Mouse (Mus musculus) kidney, embryonic 15.5 days (tissue): ENCODE measurements around the gene Ebf1. TPM values are rescaled to one million over a fixed set of nuclear protein-coding genes. Genes with fewer than 3 reads are reported as not detected.
A peak's percentile ranks its signal among the peaks of the same experiment; 100 is the strongest.

Experiments used
- ATAC-seq: fragments of 200-750 bp; cut with Nextera tagmentation; replicated peaks from 2 replicates; pipeline ENCODE4 v1.8.0; 2017; ENCODE audit warnings: moderate TSS enrichment; ENCODE audit not compliant: low FRiP score
- H3K27ac ChIP-seq: fragments of 300-500 bp; sonication (generic); 2 replicates; pipeline ENCODE4 v1.5.1; 2015; ENCODE audit warnings: mild to moderate bottlenecking, inconsistent platforms
- H3K27me3 ChIP-seq: fragments of 300-500 bp; sonication (generic); 2 replicates; pipeline ENCODE4 v1.6.1; 2015; ENCODE audit warnings: inconsistent platforms
- H3K36me3 ChIP-seq: fragments of 300-500 bp; sonication (generic); 2 replicates; pipeline ENCODE4 v1.6.1; 2015; ENCODE audit warnings: inconsistent platforms
- H3K4me1 ChIP-seq: fragments of 300-500 bp; sonication (generic); 2 replicates; pipeline ENCODE4 v1.6.1; 2015; ENCODE audit warnings: inconsistent platforms
- H3K4me2 ChIP-seq: fragments of 300-500 bp; sonication (generic); 2 replicates; pipeline ENCODE4 v1.6.1; 2015; ENCODE audit warnings: moderate library complexity, mild to moderate bottlenecking, inconsistent platforms
- H3K4me3 ChIP-seq: fragments of 300-500 bp; sonication (generic); replicated peaks from 2 replicates; pipeline ENCODE4 v1.5.1; 2015; ENCODE audit warnings: mild to moderate bottlenecking, inconsistent platforms
- H3K9ac ChIP-seq: fragments of 300-500 bp; sonication (generic); 2 replicates; pipeline ENCODE4 v1.6.1; 2015; ENCODE audit warnings: mild to moderate bottlenecking, inconsistent platforms
- H3K9me3 ChIP-seq: fragments of 300-500 bp; sonication (generic); replicated peaks from 2 replicates; pipeline ENCODE4 v1.6.1; 2016; ENCODE audit warnings: inconsistent platforms
- WGBS: fragments of 180-500 bp; shearing (Covaris S2); methylation state at CpG from one replicate; pipeline ENCODE4 v1.1.7; 2015; ENCODE audit warnings: mixed read lengths; 5-methylcytosine and 5-hydroxymethylcytosine counted together
- polyA plus RNA-seq: library from polyadenylated mRNA; unstranded; fragments of >200 nt; fragmentation: Nextera tagmentation; extraction: Ambion mirVana; gene quantifications from 2 replicates; pipeline ENCODE4 v1.2.1, GENCODE M21; 2015

The Ebf1 gene
- polyA plus RNA-seq, 1 experiment from 2014 or later: 24.1 TPM

DNA sequence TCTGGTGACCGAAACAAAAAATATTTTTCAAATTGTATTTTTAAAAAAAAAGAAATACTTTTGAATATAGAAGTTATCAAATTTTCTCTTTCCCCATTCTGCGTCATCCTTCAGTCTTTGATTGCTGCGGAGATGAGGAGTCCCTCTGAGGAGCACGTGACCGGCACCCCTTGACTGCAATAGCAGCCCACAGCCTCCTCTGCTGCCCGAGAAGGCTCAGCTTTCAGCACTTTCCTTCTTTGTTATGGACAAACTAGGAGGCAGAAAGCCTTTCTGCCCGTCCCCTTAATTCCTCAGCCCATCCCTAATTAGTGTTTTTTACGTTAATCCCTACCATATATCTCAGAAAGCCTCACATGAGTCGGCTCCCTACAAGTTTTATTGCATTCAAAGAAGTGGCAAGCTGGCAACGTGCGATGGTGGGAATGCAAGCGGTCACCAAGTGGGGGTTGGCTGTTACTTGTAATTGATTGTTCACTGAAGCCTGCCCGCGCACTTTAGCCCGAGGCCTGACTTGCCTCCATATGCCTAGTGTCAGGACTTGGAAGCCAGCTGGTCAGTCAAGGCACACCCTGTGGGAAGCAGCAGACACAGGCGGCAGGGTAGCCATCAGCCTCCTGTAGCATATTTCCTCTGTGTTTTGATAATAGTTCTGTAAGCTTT lies 79.6 kb downstream of the Ebf1 start:
- no peak overlapping the region for H3K9ac ChIP-seq
- ATAC-seq: peak; percentile 94
- H3K36me3 ChIP-seq: no peaks in the 10 kb centered on the region
- no peaks in the 10 kb centered on the region for H3K27me3 ChIP-seq
- H3K9me3 ChIP-seq: no peaks in the 10 kb centered on the region
- peak overlapping the region; percentile 17; the same call in 1 of the 2 replicates for H3K4me3 ChIP-seq
- H3K4me2 ChIP-seq: peak overlapping the region; percentile 54
- peaks cover 25% of the 10 kb centered on the region for H3K4me1 ChIP-seq
- peak overlapping the region; percentile 38; the same call in 1 of the 2 replicates for H3K27ac ChIP-seq
- 11% methylated on average over 16 of the region's 16 CpGs for WGBS

DNA sequence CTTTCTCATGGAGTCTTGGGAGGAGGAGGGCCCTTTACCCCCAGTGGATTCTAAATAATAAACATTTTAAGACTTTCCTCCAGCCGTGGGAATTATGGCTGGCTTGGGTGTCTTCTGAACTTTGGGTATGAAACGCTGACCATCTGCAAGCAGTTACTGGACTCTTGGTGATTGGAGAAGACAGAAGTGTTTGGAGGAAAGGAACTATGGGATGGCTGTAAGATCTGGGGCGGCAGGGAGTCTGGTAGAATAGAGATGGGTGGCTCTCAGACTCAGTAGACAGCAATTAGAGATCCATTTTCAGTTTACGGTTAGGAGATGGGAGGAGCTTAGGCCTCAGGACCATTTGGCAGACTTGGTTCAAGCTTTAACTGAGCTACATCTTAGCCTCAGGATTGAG lies 83.1 kb downstream of the Ebf1 start:
- Histone ChIP-seq H3K4me3 (no peak overlapping the region), H3K9ac (no peak overlapping the region), H3K27ac (peak overlapping the region; percentile 11; the same call in 1 of the 2 replicates), H3K4me2 (no peak overlapping the region), H3K36me3 (no peaks in the 10 kb centered on the region), H3K9me3 (no peaks in the 10 kb centered on the region), H3K4me1 (peaks cover 26% of the 10 kb centered on the region), H3K27me3 (no peaks in the 10 kb centered on the region)
- ATAC-seq: 0 out of 2 replicates have a peak, but pooled peaks have one; percentile 12
- 39% methylated on average over 4 of the region's 4 CpGs for WGBS

DNA sequence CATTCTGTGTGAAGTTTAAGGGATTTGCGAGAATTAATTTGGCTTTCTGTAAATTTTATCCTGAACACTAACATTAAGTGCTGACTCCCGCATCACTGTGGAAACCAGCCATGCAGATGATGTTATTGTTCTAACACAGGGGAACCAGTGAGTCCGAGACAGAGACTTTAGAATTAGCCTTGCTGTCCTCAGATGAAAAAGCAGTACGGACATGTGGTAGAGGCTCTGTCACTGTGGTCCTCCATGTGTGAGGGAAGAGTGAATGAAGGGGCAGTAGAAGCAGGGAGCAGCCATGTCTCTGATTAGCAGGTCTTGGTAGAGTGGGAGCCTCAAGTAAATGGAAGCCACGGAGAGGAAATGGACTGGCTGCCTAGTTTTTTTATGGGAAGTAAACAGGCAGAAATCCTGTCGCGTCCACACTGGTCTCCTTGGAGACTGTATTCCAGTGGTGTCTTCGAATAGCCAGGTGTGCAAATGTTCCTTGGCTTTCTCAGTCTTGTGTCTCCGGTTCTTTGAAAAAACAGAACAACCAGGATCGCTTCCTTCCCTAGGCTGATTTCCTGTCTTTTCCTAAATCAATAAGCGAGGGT lies 84.2 kb downstream of the Ebf1 start:
- Histone ChIP-seq H3K36me3 (no peaks in the 10 kb centered on the region), H3K27ac (peak overlapping the region; percentile 77), H3K9me3 (no peaks in the 10 kb centered on the region), H3K4me1 (peaks cover 22% of the 10 kb centered on the region), H3K4me2 (no peak overlapping the region), H3K27me3 (no peaks in the 10 kb centered on the region), H3K9ac (no peak overlapping the region), H3K4me3 (no peak overlapping the region)
- 45% methylated on average over 11 of the region's 11 CpGs for WGBS
- no peak for ATAC-seq

DNA sequence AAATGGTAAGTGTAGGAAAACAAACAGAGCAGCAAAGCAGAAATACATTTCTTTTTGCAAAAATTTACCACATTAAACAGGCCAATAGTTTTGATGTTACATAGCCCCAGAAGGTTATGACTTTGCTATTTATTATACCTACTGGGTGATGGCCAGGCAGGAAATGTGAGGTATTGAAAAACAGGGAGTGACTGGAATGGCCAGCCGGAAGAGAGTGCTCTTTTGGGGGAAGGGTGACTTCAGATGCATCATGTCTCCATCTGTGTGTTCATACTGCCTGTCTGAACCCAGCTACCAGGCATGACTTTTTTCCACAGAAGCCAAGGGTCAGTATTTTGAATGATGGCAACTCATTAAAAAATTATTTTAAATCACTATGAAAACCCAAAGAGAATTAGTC lies 84.7 kb downstream of the Ebf1 start:
- H3K9ac ChIP-seq: no peak overlapping the region
- no peak overlapping the region for H3K4me2 ChIP-seq
- H3K27me3 ChIP-seq: no peaks in the 10 kb centered on the region
- ATAC-seq: no peak
- H3K27ac ChIP-seq: peak overlapping the region; percentile 77
- 22% methylated on average over 1 of the region's 1 CpGs for WGBS
- peaks cover 19% of the 10 kb centered on the region for H3K4me1 ChIP-seq
- H3K9me3 ChIP-seq: no peaks in the 10 kb centered on the region
- H3K36me3 ChIP-seq: no peaks in the 10 kb centered on the region
- H3K4me3 ChIP-seq: no peak overlapping the region

GRCm38 (mm10) chr11:44702716-44703486 lies 85.8 kb downstream of the Ebf1 start:
- ATAC-seq: no peak
- H3K9ac ChIP-seq: no peak overlapping the region
- H3K4me3 ChIP-seq: no peak overlapping the region
- no peaks in the 10 kb centered on the region for H3K9me3 ChIP-seq
- H3K4me1 ChIP-seq: peaks cover 21% of the 10 kb centered on the region
- H3K36me3 ChIP-seq: no peaks in the 10 kb centered on the region
- H3K27ac ChIP-seq: no peak overlapping the region
- H3K27me3 ChIP-seq: no peaks in the 10 kb centered on the region
- WGBS: 91% methylated on average over 8 of the region's 8 CpGs
- no peak overlapping the region for H3K4me2 ChIP-seq

DNA sequence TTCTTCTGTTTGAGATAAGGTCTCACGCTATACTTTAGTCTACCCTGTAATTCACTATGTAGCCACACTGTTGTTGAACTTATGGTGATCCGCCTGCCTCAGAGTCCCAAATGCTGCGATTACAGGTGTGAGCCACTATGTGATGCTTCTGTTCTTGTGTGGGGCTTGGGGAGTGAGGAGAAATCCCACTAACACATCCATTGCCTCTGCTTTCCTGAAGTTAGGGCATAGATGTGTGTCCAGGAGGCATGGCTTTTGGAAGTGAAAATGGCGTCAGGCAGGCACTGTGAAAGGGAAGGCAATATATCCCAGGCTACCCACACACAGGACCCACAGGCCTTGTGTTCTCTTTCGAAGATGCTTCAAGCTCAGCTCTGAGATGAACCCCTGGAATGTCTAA lies 86.8 kb downstream of the Ebf1 start:
- Histone ChIP-seq H3K4me2 (no peak overlapping the region), H3K9me3 (no peaks in the 10 kb centered on the region), H3K4me3 (no peak overlapping the region), H3K27me3 (no peaks in the 10 kb centered on the region), H3K36me3 (no peaks in the 10 kb centered on the region), H3K27ac (no peak overlapping the region), H3K9ac (no peak overlapping the region), H3K4me1 (peaks cover 23% of the 10 kb centered on the region)
- 92% methylated on average over 5 of the region's 5 CpGs for WGBS
- no peak for ATAC-seq

DNA sequence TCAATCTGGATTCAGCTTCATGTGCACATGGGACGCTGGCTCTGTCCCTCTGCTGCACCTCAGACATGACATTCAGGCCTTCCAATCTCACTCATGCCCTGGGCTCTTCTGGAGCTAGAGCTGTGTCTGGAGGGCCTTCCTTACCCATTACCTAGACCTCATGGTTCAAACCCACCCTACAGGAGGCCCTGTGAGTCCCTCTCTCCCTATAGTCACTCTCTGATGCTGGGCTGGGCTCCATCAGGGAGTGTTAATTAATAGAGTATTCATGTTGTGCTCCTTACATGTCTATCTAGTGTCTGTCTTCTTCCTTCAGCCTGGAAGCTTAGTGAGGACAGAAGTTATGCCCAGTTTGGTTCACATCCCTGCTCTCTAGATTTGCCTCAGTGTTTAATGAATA lies 88.7 kb downstream of the Ebf1 start:
- Histone ChIP-seq H3K4me1 (peaks cover 32% of the 10 kb centered on the region), H3K9me3 (no peaks in the 10 kb centered on the region), H3K27me3 (no peaks in the 10 kb centered on the region), H3K4me2 (no peak overlapping the region), H3K36me3 (no peaks in the 10 kb centered on the region), H3K4me3 (no peak overlapping the region), H3K9ac (no peak overlapping the region), H3K27ac (no peak overlapping the region)
- 88% methylated on average over 1 of the region's 1 CpGs for WGBS
- ATAC-seq: no peak

DNA sequence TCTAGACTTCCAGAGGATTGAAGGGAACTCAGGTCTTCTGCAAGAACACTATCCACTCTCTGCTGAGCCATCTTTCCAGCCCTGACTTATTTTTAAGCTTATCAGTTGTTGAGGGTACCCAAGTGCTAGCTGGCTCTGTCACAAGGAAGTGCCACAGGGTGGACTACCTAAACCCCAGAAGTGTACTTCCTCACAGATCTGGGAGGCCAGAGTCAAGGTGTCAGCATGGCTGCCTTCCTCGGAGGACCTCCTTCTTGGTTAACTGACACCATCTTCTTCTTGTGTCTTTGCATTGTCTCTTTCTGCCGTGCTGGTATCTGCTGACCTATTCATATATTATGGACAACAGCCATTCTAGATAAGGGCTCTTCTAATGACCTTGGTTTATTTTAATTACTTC lies 89.3 kb downstream of the Ebf1 start:
- WGBS: 71% methylated on average over 2 of the region's 2 CpGs
- Histone ChIP-seq H3K9ac (no peak overlapping the region), H3K4me2 (no peak overlapping the region), H3K4me1 (peaks cover 28% of the 10 kb centered on the region), H3K9me3 (no peaks in the 10 kb centered on the region), H3K4me3 (no peak overlapping the region), H3K36me3 (no peaks in the 10 kb centered on the region), H3K27ac (no peak overlapping the region), H3K27me3 (no peaks in the 10 kb centered on the region)
- no peak for ATAC-seq

DNA sequence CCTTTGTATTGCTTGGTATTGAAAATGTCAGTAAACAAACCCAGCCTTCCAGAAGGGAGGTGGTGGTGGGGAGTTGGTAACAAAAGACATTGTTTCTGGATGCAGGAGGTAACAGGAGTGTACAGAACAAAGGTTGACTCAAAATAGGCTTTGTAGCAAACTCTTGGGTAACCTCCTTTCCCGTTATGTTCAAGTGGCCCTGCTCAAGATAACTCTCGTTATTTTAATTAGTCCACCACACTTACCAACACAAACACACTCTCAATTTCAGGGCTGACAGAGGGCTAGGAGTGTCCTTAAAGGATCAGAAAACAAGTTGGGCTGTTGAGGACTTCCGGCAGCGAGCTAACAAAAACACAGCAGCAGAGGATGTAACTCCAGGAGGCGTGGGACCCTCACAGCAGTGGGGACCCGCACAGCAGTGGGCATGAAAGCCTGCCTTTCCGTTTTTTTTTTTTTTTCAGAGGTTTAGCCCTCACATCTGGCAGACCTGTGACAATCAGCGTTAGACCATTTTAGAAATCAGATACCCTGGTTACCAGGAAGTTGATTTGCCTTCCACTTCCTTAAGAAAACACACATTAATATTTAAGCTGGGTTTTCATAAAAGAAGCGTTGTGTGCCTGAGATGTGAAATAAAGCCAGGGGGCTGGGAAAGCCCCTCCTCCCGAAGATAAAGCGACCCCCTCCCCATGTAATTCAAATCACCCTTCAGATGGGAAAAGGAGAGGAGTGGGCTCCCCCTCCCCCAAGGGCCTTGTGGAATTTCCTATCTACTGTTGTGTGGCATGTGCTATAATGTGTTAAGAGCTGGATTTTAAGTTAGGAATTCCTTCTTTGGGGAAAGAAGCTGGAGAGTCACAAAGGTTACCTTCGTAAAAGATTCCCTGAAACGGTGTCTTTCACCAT lies 90.5 kb downstream of the Ebf1 start:
- H3K27me3 ChIP-seq: no peaks in the 10 kb centered on the region
- H3K9ac ChIP-seq: no peak overlapping the region
- 0 out of 2 replicates have a peak, but pooled peaks have one; percentile 15 for ATAC-seq
- H3K4me2 ChIP-seq: peak overlapping the region; percentile 41
- H3K27ac ChIP-seq: peak overlapping the region; percentile 78
- H3K4me1 ChIP-seq: peaks cover 21% of the 10 kb centered on the region
- no peaks in the 10 kb centered on the region for H3K36me3 ChIP-seq
- WGBS: 11% methylated on average over 13 of the region's 13 CpGs
- H3K9me3 ChIP-seq: no peaks in the 10 kb centered on the region
- H3K4me3 ChIP-seq: 0 out of 2 replicates have a peak overlapping the region, but pooled peaks have one; percentile 2

DNA sequence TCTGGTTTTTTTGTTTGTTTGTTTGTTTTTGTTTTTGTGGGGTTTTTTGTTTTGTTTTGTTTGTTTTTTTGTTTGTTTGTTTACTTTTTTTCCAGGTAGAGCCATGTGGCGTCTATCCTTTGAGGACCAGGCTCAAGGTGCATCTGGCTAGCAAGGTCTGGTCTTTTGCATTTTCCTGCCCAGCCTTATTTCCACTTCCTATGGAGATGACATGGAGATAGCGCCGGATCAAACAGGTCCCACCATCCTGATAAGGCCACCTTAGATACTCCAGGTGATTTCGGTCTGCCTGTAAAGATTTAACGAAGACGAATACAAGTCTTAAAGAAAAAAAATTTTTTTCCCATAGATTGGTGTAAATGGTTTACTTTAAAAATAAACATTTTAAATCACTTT lies 91.2 kb downstream of the Ebf1 start:
- H3K36me3 ChIP-seq: no peaks in the 10 kb centered on the region
- no peaks in the 10 kb centered on the region for H3K9me3 ChIP-seq
- H3K9ac ChIP-seq: no peak overlapping the region
- ATAC-seq: no peak
- H3K4me1 ChIP-seq: peaks cover 23% of the 10 kb centered on the region
- H3K27ac ChIP-seq: no peak overlapping the region
- no peak overlapping the region for H3K4me2 ChIP-seq
- H3K27me3 ChIP-seq: no peaks in the 10 kb centered on the region
- no peak overlapping the region for H3K4me3 ChIP-seq
- 76% methylated on average over 6 of the region's 6 CpGs for WGBS

DNA sequence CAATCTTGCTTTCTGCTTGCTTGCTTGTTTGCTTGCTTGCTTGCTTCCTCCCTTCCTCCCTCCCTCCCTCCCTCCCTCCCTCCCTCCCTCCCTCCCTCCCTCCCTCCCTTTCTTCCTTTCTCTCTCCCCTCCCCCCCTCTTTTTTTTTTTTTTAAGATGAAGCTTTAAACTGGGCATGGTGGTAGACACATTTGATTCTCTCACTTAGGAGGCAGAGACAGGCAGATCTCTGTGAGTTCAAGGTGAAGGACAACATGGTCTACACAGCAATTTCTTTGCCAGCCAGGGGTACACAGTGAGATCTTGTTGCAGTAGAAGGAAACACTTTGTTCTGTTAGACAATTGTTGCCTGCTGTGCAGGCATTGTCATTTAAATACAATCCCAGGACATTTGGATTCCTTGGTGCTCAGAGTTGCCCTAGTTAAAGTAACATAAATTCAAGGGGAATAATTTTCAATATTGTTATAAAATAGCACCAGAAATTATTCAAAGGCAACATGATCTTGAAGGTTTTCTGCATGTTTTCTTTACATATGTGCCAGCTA lies 92.0 kb downstream of the Ebf1 start:
- no peak for ATAC-seq
- H3K36me3 ChIP-seq: no peaks in the 10 kb centered on the region
- H3K4me1 ChIP-seq: peaks cover 26% of the 10 kb centered on the region
- H3K4me2 ChIP-seq: no peak overlapping the region
- no peak overlapping the region for H3K9ac ChIP-seq
- no peak overlapping the region for H3K27ac ChIP-seq
- H3K27me3 ChIP-seq: no peaks in the 10 kb centered on the region
- H3K9me3 ChIP-seq: no peaks in the 10 kb centered on the region
- H3K4me3 ChIP-seq: no peak overlapping the region
